Mouse (Mus musculus) CD4-positive helper T cell, adult 2 months (primary cell): ENCODE measurements around the gene Gla.

Source experiments
- DNase-seq: peaks from one replicate; pipeline ENCODE4 v3.0.0-alpha.2; 2012; ENCODE audit warnings: low read depth, missing footprints, low spot score

Gene Gla

GRCm38 (mm10) chrX:134588997-134589396, 11.9 kb downstream of the Gla start:
- DNase-seq, result no peak

- no peak for DNase-seq
These were observed 12.7 kb downstream of the Gla start for GRCm38 (mm10) chrX:134588261-134588660.

GRCm38 (mm10) chrX:134586447-134586846, 14.5 kb downstream of the Gla start:
- DNase-seq, result no peak

GRCm38 (mm10) chrX:134585103-134586002, 15.6 kb downstream of the Gla start, which contains the start of gene Rpl36a:
TSS of gene Rpl36a (plus strand) at chrX:134585654.
- peak; percentile 93 for DNase-seq

- DNase-seq, result no peak
These were observed 17.8 kb downstream of the Gla start, which contains the start of gene Btk for GRCm38 (mm10) chrX:134582888-134583669. TSS of gene Btk (minus strand) at chrX:134583570.

GRCm38 (mm10) chrX:134582270-134582669, 18.7 kb downstream of the Gla start:
- no peak for DNase-seq

GRCm38 (mm10) chrX:134580528-134581305, 20.2 kb downstream of the Gla start:
- no peak for DNase-seq

GRCm38 (mm10) chrX:134577896-134578295, 23.0 kb downstream of the Gla start:
- no peak for DNase-seq

- peak; percentile 61 for DNase-seq
These were observed 34.2 kb downstream of the Gla start for GRCm38 (mm10) chrX:134566536-134567222.

GRCm38 (mm10) chrX:134564326-134564725, 36.6 kb downstream of the Gla start:
- no peak for DNase-seq

GRCm38 (mm10) chrX:134554425-134554824, 46.5 kb downstream of the Gla start:
- no peak for DNase-seq

- DNase-seq, result no peak
These were observed 47.6 kb downstream of the Gla start for GRCm38 (mm10) chrX:134553326-134553725.

- peak; percentile 47 for DNase-seq
These were observed 50.0 kb downstream of the Gla start for GRCm38 (mm10) chrX:134550903-134551302.

- no peak for DNase-seq
These were observed 53.6 kb downstream of the Gla start for GRCm38 (mm10) chrX:134547330-134547729.

GRCm38 (mm10) chrX:134541955-134542308, 59.0 kb downstream of the Gla start:
- no peak for DNase-seq

- DNase-seq, result peak; percentile 78
These were observed 59.6 kb downstream of the Gla start, which contains the start of gene Timm8a1 for GRCm38 (mm10) chrX:134541145-134541954. TSS of gene Timm8a1 (minus strand) at chrX:134541865.

- DNase-seq, result peak; percentile 50
These were observed 60.4 kb downstream of the Gla start for GRCm38 (mm10) chrX:134540414-134541135.

- DNase-seq, result peak; percentile 67
These were observed 61.1 kb downstream of the Gla start for GRCm38 (mm10) chrX:134539795-134540194.
